Mouse (Mus musculus) ES-CJ7 (cell line): ENCODE measurements around the gene Ccdc13.

Experiments
- DNase-seq: peaks from one replicate; pipeline ENCODE4 v3.0.0; 2011; ENCODE audit warnings: low read depth, low spot score

The Ccdc13 gene

GRCm38 (mm10) chr9:121847138-121847537 lies 7.9 kb upstream of the Ccdc13 start:
- DNase-seq, result no peak

GRCm38 (mm10) chr9:121846526-121847118 lies 7.4 kb upstream of the Ccdc13 start:
- peak; percentile 75 for DNase-seq

DNA sequence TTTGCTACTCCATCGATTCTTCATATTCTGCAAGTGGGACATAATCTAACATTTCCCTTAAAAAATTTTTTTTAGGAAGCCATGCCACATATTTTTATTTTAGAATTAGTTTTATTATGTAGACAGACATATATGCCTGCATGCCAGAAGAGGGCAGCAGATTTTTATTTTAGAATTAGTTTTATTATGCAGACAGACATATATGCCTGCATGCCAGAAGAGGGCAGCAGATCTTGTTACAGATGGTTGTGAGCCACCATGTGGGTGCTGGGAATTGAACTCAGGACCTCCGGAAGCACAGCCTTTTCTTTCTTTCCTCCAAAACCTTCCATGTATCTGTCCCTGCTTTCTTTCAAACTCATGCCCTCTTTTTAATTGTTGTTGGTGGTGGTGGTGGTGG lies 3.7 kb upstream of the Ccdc13 start:
- peak; percentile 48 for DNase-seq

GRCm38 (mm10) chr9:121839622-121839965 lies 333 bp upstream of the Ccdc13 start:
- no peak for DNase-seq

DNA sequence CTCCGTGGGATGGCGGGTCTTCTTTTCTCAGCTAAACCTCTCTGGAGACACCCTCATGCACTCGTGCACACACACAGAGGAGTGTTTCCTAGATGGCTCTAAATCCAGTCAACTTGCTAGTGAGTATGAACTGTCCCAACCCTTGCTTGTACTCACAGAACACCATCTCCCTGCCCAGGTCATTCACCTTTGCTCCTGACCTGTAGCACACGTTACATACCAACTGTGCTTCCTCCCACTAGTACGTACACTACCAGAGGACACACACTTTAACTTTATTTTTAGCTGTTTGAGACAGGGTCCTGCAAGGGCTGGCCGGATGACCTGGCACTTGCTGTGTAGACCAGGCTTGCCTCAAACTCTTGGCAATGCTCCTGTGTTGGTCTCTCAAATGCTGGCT lies 1.3 kb downstream of the Ccdc13 start:
- no peak for DNase-seq

- peak; percentile 46 for DNase-seq
These were observed 5.4 kb downstream of the Ccdc13 start for GRCm38 (mm10) chr9:121833825-121834224.

GRCm38 (mm10) chr9:121830956-121831293 lies 8.3 kb downstream of the Ccdc13 start:
- peak; percentile 73 for DNase-seq

GRCm38 (mm10) chr9:121830243-121830955 lies 8.9 kb downstream of the Ccdc13 start:
- peak; percentile 72 for DNase-seq

DNA sequence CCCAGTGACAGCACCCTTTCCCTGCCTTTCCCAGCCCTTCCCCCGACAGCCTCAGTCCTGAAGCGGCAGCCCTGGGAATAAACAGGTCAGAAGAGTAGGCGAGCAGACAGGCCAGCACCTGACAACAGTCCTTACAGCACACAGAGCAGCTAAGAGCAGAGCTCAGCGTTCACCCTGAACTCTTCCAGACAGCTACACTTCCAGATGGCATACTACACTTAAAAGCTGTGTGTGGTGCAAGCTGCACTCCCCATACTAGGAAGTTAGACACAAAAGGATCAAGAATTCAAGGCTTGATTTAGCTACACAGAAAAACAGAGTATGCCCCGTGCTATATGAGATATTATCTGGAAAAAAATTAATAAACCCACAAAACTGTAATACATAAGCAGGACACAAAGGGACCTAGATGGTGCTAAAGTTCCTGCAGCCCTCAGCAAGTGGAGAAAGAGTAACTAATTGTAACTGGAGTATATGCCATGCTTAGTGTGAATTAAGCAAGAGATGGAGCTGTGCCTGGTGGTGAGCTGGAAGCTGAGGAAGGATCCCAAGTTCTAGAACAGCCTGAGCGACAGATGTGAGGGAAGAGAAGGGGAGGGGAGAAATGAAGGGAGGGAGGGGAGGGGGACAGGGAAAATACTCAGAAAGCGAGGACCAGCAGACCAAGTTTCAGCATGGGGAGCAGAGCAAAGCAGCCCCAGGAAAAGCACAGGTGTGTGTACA lies 9.8 kb downstream of the Ccdc13 start:
- DNase-seq, result no peak

- DNase-seq, result no peak
These were observed 10.9 kb downstream of the Ccdc13 start for GRCm38 (mm10) chr9:121828314-121828713.

GRCm38 (mm10) chr9:121826356-121826755 lies 12.9 kb downstream of the Ccdc13 start:
- DNase-seq, result no peak

DNA sequence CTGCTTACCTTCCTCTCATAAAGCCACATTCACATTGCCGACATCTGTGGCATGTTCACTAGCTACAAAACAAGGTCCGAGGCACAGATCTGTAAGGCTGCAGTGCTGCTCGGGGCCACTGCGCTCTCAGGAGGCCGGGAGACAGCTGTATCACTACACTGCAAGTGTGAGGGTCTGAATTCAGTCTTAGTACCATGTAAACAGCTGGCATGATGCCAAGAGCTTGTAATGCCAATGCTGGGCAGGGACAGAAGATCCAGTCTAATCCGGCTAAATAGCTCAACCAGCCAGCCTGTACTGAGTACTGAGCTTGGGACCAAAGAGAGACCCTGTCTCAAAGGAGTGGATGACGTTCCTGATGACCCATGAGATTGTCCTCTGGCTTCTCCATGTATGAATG lies 15.3 kb downstream of the Ccdc13 start:
- no peak for DNase-seq

GRCm38 (mm10) chr9:121823051-121823450 lies 16.2 kb downstream of the Ccdc13 start:
- DNase-seq, result no peak

GRCm38 (mm10) chr9:121822585-121822991 lies 16.7 kb downstream of the Ccdc13 start:
- no peak for DNase-seq

DNA sequence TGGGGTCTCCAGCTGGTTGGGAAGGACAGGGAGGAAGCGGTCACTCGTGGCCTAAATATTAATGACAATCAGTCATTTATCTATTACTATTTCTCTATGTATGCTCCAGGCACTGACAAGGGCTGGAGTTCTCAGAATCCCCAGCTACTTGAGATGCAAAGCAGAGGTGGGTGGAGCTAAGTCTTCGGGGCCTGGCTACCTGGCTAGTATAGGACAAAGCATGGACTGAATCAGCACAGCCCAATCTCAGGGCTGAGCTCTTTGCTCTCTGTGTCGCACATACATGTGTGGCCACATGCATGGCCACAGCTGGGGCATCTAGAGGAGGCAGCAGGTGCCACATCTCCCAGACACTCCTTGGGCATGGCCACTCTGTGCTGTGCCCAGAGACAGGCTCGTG lies 18.5 kb downstream of the Ccdc13 start:
- DNase-seq, result no peak

DNA sequence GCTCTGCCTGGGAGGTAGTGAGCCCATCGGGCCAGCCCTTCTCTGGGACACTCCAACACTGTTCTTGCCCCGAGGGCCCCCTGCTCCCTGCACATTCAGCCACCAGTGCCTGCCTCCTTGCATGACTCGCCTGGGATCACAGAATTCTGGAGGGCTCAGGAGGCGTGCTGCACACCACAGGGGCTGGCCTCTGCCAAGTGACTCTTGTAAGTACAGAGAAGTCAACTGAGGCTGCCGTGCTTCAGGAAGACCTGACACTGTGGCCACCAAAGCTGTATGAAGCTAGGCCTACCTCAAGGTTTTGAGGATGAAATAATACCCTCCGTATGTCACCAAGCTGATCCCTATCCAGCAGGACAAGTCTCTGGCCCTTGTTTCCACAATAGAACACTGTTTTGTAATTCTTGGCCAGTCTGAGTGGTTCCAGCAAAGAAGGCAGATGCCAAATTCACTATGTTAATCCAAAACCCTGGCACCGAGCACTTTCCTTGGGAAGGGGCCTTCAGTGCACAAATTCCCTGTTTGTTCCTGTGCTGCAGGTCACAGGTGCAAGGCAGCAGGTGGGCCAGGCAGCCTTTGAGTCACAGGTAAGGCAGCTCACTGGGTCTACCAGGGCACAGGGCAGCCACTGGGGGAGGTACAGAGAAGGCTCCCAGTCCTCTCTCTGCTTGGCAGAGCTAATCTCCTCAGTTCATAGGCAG lies 19.3 kb downstream of the Ccdc13 start:
- no peak for DNase-seq

DNA sequence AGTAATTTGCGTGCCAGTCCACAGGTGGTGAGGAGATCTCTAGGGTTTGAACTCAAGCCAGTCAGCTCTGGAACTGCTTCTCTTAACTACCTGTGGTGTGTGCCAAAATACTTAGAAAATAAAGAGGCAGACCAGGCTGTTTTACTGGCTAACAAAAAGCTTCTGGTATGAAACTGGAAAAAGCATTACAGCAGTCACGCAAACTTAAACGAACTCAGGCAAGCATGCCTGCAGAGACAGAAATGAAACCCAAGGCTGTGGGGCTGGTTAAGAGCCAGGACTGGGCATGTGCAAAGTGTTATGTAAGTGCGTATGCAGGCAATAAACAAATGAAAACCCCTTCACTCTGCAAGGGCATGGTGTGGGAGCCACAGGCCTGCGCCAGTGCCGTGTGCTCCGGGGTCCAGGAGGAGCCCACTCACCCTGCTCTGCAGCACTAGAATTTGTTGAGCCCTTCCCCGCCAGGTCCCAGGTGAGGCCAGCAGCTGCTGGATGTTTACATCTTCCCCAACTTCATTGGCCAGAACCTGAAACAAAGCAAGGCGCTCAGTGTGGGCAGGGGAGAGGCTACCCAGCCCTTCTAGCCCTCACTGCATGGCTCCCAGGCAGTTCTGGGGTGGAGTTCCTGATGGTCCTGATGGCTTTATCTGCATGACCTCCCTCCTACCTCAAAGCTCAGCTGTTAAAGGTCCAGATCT lies 20.0 kb downstream of the Ccdc13 start:
- no peak for DNase-seq

- no peak for DNase-seq
These were observed 24.1 kb downstream of the Ccdc13 start for GRCm38 (mm10) chr9:121815183-121815582.

GRCm38 (mm10) chr9:121810081-121810821 lies 29.0 kb downstream of the Ccdc13 start:
- DNase-seq, result no peak

DNA sequence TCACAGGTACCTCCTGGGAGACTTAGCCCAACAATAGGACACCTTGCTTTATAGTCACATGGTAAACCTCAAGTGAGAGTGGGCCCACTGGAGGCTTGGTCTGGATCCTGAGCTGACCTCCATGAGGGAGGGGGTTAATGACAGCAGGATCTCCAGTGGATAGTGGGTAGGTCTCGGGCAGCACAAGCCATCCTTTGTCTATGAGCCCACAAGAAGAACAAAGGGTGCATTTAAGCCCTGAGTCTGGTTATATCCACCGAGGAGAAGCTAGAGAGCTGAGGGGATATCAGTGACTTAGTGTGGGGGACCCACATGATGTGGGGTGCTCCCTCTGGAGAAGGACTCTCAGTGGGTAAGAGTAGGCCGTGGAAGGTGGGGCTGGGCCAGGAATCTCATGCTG lies 30.8 kb downstream of the Ccdc13 start:
- no peak for DNase-seq

- DNase-seq, result no peak
These were observed 31.3 kb downstream of the Ccdc13 start for GRCm38 (mm10) chr9:121807947-121808346.
